Mouse (Mus musculus) CH12F3 (cell line): ENCODE measurements around the gene Msrb2.

ENCODE experiments used
- in situ Hi-C: fragments of 300-500 bp; cut with MboI; formaldehyde crosslinking; loops from 2 replicates; pipeline ENCODE4 v1.14.3; 2020; ENCODE audit warnings: low sequenced_read_pairs

Msrb2 gene

GRCm38 (mm10) chr2:19388329-19389103 lies 17.3 kb downstream of the Msrb2 start:
- in situ Hi-C loops = no loop called here

- in situ Hi-C loops = no loop called here
Observed at GRCm38 (mm10) chr2:19390411-19391143, 19.3 kb downstream of the Msrb2 start.

GRCm38 (mm10) chr2:19391649-19392048 lies 20.4 kb downstream of the Msrb2 start:
- in situ Hi-C loops = no loop called here

GRCm38 (mm10) chr2:19392793-19393192 lies 21.6 kb downstream of the Msrb2 start:
- in situ Hi-C loops = no loop called here

GRCm38 (mm10) chr2:19405409-19405808 lies 34.2 kb downstream of the Msrb2 start:
- in situ Hi-C loops = loop anchor here (25.0 kb wide), 1 partner anchor 482 kb away; no protein-coding TSS in a partner anchor

- in situ Hi-C loops = loop anchor here (25.0 kb wide), 1 partner anchor 481 kb away; no protein-coding TSS in a partner anchor
Observed at GRCm38 (mm10) chr2:19406531-19406930, 35.3 kb downstream of the Msrb2 start.

GRCm38 (mm10) chr2:19414222-19414965 lies 43.2 kb downstream of the Msrb2 start:
- in situ Hi-C loops = loop anchor here (10.0 to 25.0 kb wide), 2 partner anchors 100 to 473 kb away; no protein-coding TSS in a partner anchor

GRCm38 (mm10) chr2:19415063-19415521 lies 43.9 kb downstream of the Msrb2 start:
- in situ Hi-C loops = loop anchor here (10.0 to 25.0 kb wide), 2 partner anchors 100 to 472 kb away; no protein-coding TSS in a partner anchor

- in situ Hi-C loops = loop anchor here (10.0 to 25.0 kb wide), 2 partner anchors 99 to 471 kb away; no protein-coding TSS in a partner anchor
Observed at GRCm38 (mm10) chr2:19416066-19416465, 44.8 kb downstream of the Msrb2 start.

GRCm38 (mm10) chr2:19419686-19420345 lies 48.6 kb downstream of the Msrb2 start:
- in situ Hi-C loops = loop anchor here (10.0 to 25.0 kb wide), 2 partner anchors 95 to 467 kb away; no protein-coding TSS in a partner anchor

GRCm38 (mm10) chr2:19422226-19422625 lies 51.0 kb downstream of the Msrb2 start:
- in situ Hi-C loops = loop anchor here (25.0 kb wide), 1 partner anchor 465 kb away; no protein-coding TSS in a partner anchor

GRCm38 (mm10) chr2:19423086-19423485 lies 51.8 kb downstream of the Msrb2 start:
- in situ Hi-C loops = loop anchor here (25.0 kb wide), 1 partner anchor 464 kb away; no protein-coding TSS in a partner anchor

GRCm38 (mm10) chr2:19429031-19429430 lies 57.8 kb downstream of the Msrb2 start:
- in situ Hi-C loops = no loop called here

GRCm38 (mm10) chr2:19429691-19430690 lies 58.8 kb downstream of the Msrb2 start:
- in situ Hi-C loops = no loop called here

GRCm38 (mm10) chr2:19430746-19431145 lies 59.5 kb downstream of the Msrb2 start:
- in situ Hi-C loops = no loop called here

- in situ Hi-C loops = no loop called here
Observed at GRCm38 (mm10) chr2:19431186-19431585, 59.9 kb downstream of the Msrb2 start.

GRCm38 (mm10) chr2:19431614-19432323 lies 60.5 kb downstream of the Msrb2 start:
- in situ Hi-C loops = no loop called here

- in situ Hi-C loops = no loop called here
Observed at GRCm38 (mm10) chr2:19444346-19444745, 73.1 kb downstream of the Msrb2 start.
